Mouse (Mus musculus) thymus, adult 2 months (tissue): ENCODE results near the gene Pxdc1. TPM values are rescaled to one million over a fixed set of nuclear protein-coding genes. Genes with fewer than 3 reads are reported as not detected.

Experiments used
- DNase-seq: peaks from one replicate; pipeline ENCODE4 v3.0.0; 2021
- H3K27ac ChIP-seq: fragments of 200-500 bp; 2 replicates; pipeline ENCODE4 v1.5.1; 2012; ENCODE audit warnings: low read length, control low read depth; ENCODE audit not compliant: control insufficient read depth, insufficient read depth
- H3K27me3 ChIP-seq: fragments of 200-500 bp; 2 replicates; pipeline ENCODE4 v1.6.1; 2012; ENCODE audit warnings: mild to moderate bottlenecking, low read length, moderate library complexity, mixed read lengths; ENCODE audit not compliant: control insufficient read depth, insufficient read depth
- H3K36me3 ChIP-seq: fragments of 200-500 bp; 2 replicates; pipeline ENCODE4 v1.6.1; 2012; ENCODE audit warnings: mild to moderate bottlenecking, low read length, moderate library complexity; ENCODE audit not compliant: control insufficient read depth, insufficient read depth
- H3K4me1 ChIP-seq: fragments of 200-500 bp; replicated peaks from 2 replicates; pipeline ENCODE4 v1.6.1; 2012; ENCODE audit warnings: low read length; ENCODE audit not compliant: control insufficient read depth, insufficient read depth
- H3K4me3 ChIP-seq: fragments of 200-500 bp; 2 replicates; pipeline ENCODE4 v1.5.1; 2012; ENCODE audit warnings: mild to moderate bottlenecking, low read length, control low read depth, moderate library complexity; ENCODE audit not compliant: control insufficient read depth, insufficient read depth
- CTCF ChIP-seq: fragments of 200-500 bp; IDR thresholded peaks from 2 replicates; pipeline ENCODE4 v1.5.1; 2012; ENCODE audit warnings: mild to moderate bottlenecking, control low read depth, low read length, moderate library complexity, borderline replicate concordance; ENCODE audit not compliant: control insufficient read depth, poor library complexity, insufficient read depth; ENCODE audit errors: extremely low read depth
- POLR2A ChIP-seq: fragments of 200-500 bp; IDR thresholded peaks from 2 replicates; pipeline ENCODE4 v1.6.1; 2012; ENCODE audit warnings: mild to moderate bottlenecking, low read length, control low read depth, moderate library complexity; ENCODE audit not compliant: control insufficient read depth, poor library complexity, insufficient read depth; ENCODE audit errors: extremely low read depth
- WGBS: fragments of 180-500 bp; shearing (Covaris S2); methylation state at CpG from one replicate; pipeline ENCODE4 v1.1.7; 2018; 5-methylcytosine and 5-hydroxymethylcytosine counted together
- polyA plus RNA-seq: library from polyadenylated mRNA; depleted of rRNA; stranded (reverse); fragments of >200 nt; gene quantifications from 2 replicates; pipeline ENCODE4 v1.2.3, GENCODE M21; 2012

Gene Pxdc1
- polyA plus RNA-seq, 1 experiment: 13.8 TPM

DNA sequence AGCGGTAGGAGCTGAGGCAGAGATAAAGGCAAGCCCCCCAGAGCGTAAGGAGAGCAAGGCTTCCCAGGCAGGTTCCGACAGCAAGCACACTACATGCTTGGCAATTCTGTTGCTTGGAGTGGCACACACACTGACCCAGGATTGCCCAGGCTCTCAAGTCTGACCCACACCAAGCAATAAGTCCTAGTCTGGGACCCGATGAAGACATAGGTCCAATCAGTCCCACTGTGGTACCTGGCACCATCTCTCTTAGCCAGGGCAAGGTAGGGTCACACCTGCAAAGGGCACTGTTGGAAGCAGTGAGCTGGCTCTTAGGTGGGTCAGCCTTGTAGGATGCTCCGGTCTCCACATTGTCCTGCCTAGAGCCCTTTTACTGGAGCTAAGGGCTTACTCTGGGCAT is 7.8 kb downstream of the Pxdc1 start:
- H3K4me1 ChIP-seq: no peaks in the 10 kb centered on the region
- WGBS: over 99% methylated on average over 5 of the region's 5 CpGs
- H3K27ac ChIP-seq: no peak overlapping the region
- no peaks in the 10 kb centered on the region for H3K36me3 ChIP-seq
- TF ChIP-seq POLR2A (no peak), CTCF (no peak)
- H3K4me3 ChIP-seq: no peak overlapping the region
- no peaks in the 10 kb centered on the region for H3K27me3 ChIP-seq
- DNase-seq: no peak

DNA sequence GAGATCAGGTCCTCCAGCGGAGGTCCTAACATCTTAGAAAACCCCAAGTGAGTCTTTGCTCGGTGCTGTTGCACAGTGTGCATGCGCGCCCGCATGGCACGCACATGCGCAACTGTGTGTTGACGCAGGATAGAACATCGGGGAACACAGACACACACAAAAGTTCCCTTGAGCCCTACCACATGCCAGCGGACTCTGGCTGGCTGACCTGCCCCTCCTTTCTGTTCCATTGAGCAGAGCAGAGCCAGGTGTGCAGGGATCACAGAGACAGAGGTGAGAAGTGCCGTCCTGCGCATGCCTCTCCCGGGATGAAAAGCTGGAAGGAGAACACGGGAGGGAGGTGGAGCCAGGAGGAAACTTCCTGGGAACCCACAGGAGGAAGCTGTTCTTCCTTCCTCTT is 8.9 kb downstream of the Pxdc1 start:
- Histone ChIP-seq H3K4me1 (no peaks in the 10 kb centered on the region), H3K27me3 (no peaks in the 10 kb centered on the region), H3K4me3 (no peak overlapping the region), H3K36me3 (no peaks in the 10 kb centered on the region), H3K27ac (no peak overlapping the region)
- TF ChIP-seq CTCF: no peak
- TF ChIP-seq POLR2A: no peak
- no peak for DNase-seq
- 77% methylated on average over 14 of the region's 14 CpGs for WGBS

DNA sequence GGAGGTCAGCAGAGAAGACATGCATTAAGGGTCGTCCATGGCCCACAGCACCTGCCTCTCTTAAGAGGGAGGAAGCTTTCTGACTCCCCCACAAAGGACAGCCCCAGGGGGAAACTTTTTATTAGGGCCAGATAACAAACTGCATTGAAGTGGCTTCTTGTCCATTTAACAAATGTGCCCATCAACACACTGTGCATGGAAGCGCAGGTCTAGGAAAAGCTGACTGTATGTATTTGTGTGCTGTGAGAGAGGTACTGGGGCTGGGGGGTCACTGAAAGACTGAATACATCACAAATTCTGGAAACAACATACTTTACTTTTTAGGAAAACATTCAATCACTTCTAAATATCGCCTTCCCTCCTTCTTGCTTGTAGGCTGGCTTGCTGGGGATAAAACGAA is 9.4 kb downstream of the Pxdc1 start:
- Histone ChIP-seq H3K4me1 (no peaks in the 10 kb centered on the region), H3K27ac (no peak overlapping the region), H3K4me3 (no peak overlapping the region), H3K27me3 (no peaks in the 10 kb centered on the region), H3K36me3 (no peaks in the 10 kb centered on the region)
- TF ChIP-seq POLR2A: no peak
- no peak for TF ChIP-seq CTCF
- no peak for DNase-seq
- 87% methylated on average over 4 of the region's 4 CpGs for whole genome bisulfite sequencing

DNA sequence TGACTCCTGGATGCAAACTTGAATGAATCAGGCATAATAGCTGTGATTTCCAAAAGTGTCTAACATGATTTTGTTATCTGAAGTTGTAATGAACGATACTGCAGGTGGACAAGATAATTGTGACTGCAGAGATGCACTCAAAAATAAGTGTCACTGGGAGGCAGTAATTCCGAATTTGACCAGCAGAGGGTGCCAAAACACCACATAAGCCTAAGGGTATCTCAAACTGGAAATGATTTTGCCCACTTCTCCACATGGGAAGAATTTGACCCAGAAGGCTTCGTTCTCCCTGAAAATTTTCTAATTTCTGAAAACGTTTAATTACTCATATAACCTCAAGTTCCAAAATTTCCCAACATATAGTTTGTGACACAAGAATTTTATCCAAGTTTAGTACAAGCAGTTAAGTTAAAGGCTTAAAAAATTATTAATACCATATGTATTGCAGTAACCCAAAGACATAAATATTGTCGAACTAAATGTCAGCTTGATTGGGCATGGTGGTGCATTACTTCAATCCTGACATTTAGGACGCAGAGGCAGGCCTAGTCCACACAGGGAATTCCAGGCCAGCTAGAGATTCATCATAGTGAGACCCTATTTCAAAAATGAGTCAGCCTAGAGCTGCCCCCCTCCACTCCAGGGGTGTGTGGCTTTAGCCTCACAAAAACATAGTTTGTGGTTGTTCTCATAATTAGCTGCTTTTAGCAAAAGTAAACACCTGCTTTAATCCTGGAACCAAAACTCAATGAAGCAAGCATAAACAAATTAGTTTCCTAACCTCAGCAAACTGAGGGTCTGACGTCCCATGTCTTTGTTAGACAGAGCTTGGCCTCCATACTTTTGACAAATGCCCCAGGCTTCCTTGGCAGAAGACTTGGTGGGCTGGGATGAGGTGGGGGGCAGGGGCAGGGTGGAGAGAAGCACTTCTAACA is 10.1 kb downstream of the Pxdc1 start:
- peak; percentile 49 for DNase-seq
- no peak for TF ChIP-seq CTCF
- no peak for TF ChIP-seq POLR2A
- H3K27ac ChIP-seq: no peak overlapping the region
- H3K4me1 ChIP-seq: no peaks in the 10 kb centered on the region
- H3K27me3 ChIP-seq: no peaks in the 10 kb centered on the region
- WGBS: 35% methylated on average over 7 of the region's 7 CpGs
- H3K36me3 ChIP-seq: no peaks in the 10 kb centered on the region
- no peak overlapping the region for H3K4me3 ChIP-seq

DNA sequence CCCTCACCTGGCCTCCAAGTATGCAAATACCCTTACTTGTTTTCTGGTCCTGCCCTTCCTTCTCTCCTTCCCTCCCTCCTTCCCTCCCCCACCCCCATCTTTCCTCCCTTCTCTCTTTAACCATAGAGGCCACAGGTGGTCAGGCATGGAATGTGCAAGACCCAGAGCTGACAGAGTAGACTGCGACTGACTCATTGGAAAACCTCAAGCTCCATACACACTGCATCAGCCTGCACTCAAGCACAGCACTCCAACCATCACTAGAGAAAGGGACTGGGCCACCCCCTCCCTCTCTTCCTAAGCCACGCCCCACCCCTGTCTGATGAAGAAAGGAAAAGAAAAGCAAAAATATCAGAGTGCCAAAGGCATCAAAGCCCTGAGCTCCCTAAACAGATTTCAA is 12.2 kb downstream of the Pxdc1 start:
- DNase-seq: no peak
- Histone ChIP-seq H3K27me3 (no peaks in the 10 kb centered on the region), H3K4me1 (no peaks in the 10 kb centered on the region), H3K36me3 (no peaks in the 10 kb centered on the region), H3K27ac (no peak overlapping the region), H3K4me3 (no peak overlapping the region)
- TF ChIP-seq POLR2A (no peak), CTCF (no peak)
- 58% methylated on average over 2 of the region's 2 CpGs for WGBS

DNA sequence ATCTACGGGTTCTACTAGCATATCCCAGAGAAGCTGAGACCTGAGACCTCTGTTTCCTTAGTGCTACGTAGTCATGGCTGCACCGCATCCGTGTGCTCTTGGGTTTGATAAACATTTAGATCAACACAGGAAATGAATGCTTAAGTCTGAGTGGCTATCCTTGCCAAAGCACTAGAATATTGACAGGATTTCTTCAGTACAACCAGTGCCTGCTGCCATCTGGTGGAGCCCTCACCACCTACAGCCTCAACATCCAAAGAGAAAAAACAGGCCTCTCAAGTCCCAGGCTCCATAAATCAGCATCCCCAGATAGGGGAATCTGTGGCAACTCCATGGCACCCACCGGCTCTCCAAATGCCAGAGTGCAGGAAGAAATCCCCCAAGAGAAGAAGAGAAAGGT is 17.3 kb downstream of the Pxdc1 start:
- no peak for TF ChIP-seq POLR2A
- H3K27ac ChIP-seq: no peak overlapping the region
- H3K4me3 ChIP-seq: no peak overlapping the region
- no peaks in the 10 kb centered on the region for H3K36me3 ChIP-seq
- H3K27me3 ChIP-seq: no peaks in the 10 kb centered on the region
- DNase-seq: peak; percentile 32
- WGBS: 47% methylated on average over 5 of the region's 5 CpGs
- no peaks in the 10 kb centered on the region for H3K4me1 ChIP-seq
